Mouse (Mus musculus): Measurements from ENCODE around the gene Syt2. TPM values are rescaled to one million over a fixed set of nuclear protein-coding genes. Genes with fewer than 3 reads are reported as not detected.

The Syt2 gene
- polyA plus RNA-seq, 2 experiments = 0.04 TPM; not detected in 1

DNA sequence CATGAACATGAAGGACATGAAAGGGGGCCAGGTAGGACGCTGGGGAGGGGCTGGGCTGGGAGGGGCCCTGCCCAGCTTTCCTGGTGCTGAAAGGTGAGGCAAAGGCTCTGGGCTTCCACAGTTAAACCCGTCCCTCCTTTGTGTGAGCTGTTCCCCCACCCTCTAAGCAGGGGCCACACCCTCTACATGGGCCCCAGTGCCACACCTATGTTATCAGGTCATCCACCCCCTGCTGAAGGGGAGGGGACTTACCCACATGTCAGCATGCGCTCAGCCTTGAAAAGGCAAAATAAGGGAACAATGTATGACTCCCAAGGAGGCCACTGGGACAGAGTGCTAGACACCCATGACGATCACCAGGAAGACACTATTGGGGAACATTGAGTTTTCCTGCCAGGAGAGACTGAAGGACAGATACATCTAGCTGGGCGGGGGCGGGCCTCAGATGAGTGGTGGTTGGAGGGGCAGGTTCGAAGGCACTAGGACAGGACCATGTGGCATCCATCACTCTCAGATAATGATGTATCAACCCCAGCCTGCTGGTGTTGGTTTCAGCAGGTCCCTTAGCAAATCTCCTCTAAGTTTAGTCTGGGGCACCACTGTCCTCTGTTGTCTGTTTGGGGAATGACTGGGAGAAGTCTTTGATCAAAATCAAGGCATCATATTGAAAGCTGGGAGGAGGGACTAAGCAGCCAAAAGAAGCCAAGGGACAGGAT lies 95.6 kb downstream of the Syt2 start:
- no peaks in the 10 kb centered on the region for H3K36me3 ChIP-seq (replicated peaks; ENCODE audit: control insufficient read depth, insufficient read depth, low read depth)
- peak; percentile 98 for ATAC-seq (ENCODE audit: insufficient read depth)
- WGBS (ENCODE audit: insufficient replicate concordance) = 17% methylated on average over 7 of the region's 7 CpGs
- H3K4me1 ChIP-seq (replicated peaks; ENCODE audit: control insufficient read depth in 2 of 2, insufficient read depth in 2 of 2, low read length in 1 of 2) = peaks cover 20 to 25% of the 10 kb centered on the region in 2 experiments
- H3K9ac ChIP-seq (replicated peaks) = no peak overlapping the region; the same call in 1 of the 2 replicates
- H3K4me3 ChIP-seq (ENCODE audit: insufficient read depth in 1 of 2, low read depth in 2 of 2, low read length in 2 of 2) = 0 out of 4 replicates have a peak overlapping the region, but pooled peaks of 1 of the 2 experiments have one; percentile 0
- no peaks in the 10 kb centered on the region for H3K27me3 ChIP-seq (ENCODE audit: control insufficient read depth, insufficient read depth, low read length)
- DNase-seq (ENCODE audit: low read depth in 3 of 3, low spot score in 3 of 3) = peak; percentile 67 to 69 (median 68)
- H3K9me3 ChIP-seq (ENCODE audit: control insufficient read depth, low read length) = no peaks in the 10 kb centered on the region
- TF ChIP-seq EP300 (IDR thresholded peaks at IDR 0.05; ENCODE audit: low read depth) (peak; percentile 56), CTCF (IDR thresholded peaks at IDR 0.05; ENCODE audit: low read depth) (peak; percentile 43)
- H3K27ac ChIP-seq = peak overlapping the region; percentile 63
- peak overlapping the region; percentile 60 for H3K4me2 ChIP-seq (ENCODE audit: low read depth)

DNA sequence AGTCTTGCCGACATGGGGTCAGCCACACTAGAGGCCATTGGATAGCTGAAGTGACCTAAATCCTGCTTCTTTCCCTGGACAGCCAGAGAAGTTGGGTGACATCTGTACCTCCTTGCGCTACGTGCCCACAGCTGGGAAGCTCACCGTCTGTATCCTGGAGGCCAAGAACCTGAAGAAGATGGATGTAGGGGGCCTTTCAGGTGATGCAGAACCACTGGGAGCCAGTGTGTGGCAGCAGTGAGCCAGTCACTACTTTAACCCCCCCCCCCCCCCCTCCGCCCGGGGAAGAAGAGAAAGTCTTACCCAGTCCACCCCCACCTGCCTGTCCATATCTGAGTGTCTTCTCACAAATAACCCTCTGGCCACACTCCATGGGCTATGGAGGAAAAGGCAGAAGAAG lies 99.2 kb downstream of the Syt2 start:
- Histone ChIP-seq H3K4me2 (ENCODE audit: low read depth) (no peak overlapping the region), H3K4me1 (replicated peaks; ENCODE audit: control insufficient read depth in 2 of 2, insufficient read depth in 2 of 2, low read length in 1 of 2) (peaks cover 23 to 33% of the 10 kb centered on the region in 2 experiments), H3K36me3 (replicated peaks; ENCODE audit: control insufficient read depth, insufficient read depth, low read depth) (no peaks in the 10 kb centered on the region), H3K9ac (replicated peaks) (no peak overlapping the region), H3K4me3 (ENCODE audit: insufficient read depth in 1 of 2, low read depth in 2 of 2, low read length in 2 of 2) (no peak overlapping the region), H3K9me3 (ENCODE audit: control insufficient read depth, low read length) (no peaks in the 10 kb centered on the region), H3K27ac (no peak overlapping the region), H3K27me3 (ENCODE audit: control insufficient read depth, insufficient read depth, low read length) (no peaks in the 10 kb centered on the region)
- ATAC-seq (ENCODE audit: insufficient read depth) (no peak), DNase-seq (ENCODE audit: low read depth in 3 of 3, low spot score in 3 of 3) (peak in 1 of 3 experiments; percentile 16)
- 52% methylated on average over 5 of the region's 6 CpGs for WGBS (ENCODE audit: insufficient replicate concordance)
- TF ChIP-seq EP300 (IDR thresholded peaks at IDR 0.05; ENCODE audit: low read depth) = no peak
- peak; percentile 64 for TF ChIP-seq CTCF (IDR thresholded peaks at IDR 0.05; ENCODE audit: low read depth)

DNA sequence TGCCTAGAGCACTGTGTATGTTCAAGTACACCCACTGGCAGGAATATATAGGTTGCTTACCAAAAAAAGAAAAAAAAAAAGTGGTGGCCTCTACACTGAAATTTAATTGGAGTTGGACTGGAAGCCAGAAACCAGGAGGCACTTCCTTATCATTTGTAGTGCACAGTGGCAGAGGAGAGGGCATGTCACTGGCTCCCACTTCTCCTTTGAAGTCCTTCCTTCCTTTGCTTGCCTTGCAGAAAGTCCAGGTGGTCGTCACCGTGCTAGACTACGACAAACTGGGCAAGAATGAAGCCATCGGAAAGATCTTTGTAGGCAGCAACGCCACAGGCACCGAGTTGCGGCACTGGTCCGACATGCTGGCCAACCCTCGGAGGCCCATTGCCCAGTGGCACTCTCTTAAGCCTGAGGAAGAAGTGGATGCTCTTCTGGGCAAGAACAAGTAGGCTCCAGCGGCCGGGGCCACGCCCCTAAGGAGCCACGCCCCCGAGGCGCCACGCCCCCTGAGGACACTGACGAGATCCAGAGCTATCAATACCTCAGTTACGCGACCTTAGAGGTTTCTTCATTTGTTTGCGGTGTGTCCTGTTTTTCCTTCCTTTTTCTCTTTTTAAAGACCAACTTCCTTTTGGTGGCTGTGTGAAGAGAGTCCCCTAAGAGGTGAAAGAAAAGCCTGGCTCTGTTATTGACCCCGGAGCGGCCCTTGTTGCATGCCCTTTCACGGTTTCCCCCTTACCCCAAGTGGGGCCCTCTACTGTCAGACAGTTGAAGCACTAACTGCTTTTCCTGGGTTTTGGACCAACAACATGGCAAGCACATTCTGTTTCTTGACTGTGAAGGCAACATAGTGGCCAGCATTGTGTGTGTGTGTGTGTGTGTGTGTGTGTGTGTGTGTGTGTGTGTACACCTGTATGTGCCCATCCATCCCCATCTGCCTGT lies 101.0 kb downstream of the Syt2 start:
- Histone ChIP-seq H3K27me3 (ENCODE audit: control insufficient read depth, insufficient read depth, low read length) (no peaks in the 10 kb centered on the region), H3K9ac (replicated peaks) (no peak overlapping the region), H3K36me3 (replicated peaks; ENCODE audit: control insufficient read depth, insufficient read depth, low read depth) (no peaks in the 10 kb centered on the region), H3K4me1 (replicated peaks; ENCODE audit: control insufficient read depth in 2 of 2, insufficient read depth in 2 of 2, low read length in 1 of 2) (peaks cover 9 to 15% of the 10 kb centered on the region in 2 experiments), H3K4me3 (ENCODE audit: insufficient read depth in 1 of 2, low read depth in 2 of 2, low read length in 2 of 2) (peak overlapping the region; percentile 3 to 40), H3K4me2 (ENCODE audit: low read depth) (peak overlapping the region; percentile 47), H3K9me3 (ENCODE audit: control insufficient read depth, low read length) (no peaks in the 10 kb centered on the region), H3K27ac (no peak overlapping the region)
- TF ChIP-seq CTCF (IDR thresholded peaks at IDR 0.05; ENCODE audit: low read depth) (peak; percentile 33), EP300 (IDR thresholded peaks at IDR 0.05; ENCODE audit: low read depth) (no peak)
- ATAC-seq (ENCODE audit: insufficient read depth) (peak; percentile 75), DNase-seq (ENCODE audit: low read depth in 3 of 3, low spot score in 3 of 3) (peak; percentile 60 to 69 (median 61))
- WGBS (ENCODE audit: insufficient replicate concordance) = 8% methylated on average over 23 of the region's 23 CpGs

DNA sequence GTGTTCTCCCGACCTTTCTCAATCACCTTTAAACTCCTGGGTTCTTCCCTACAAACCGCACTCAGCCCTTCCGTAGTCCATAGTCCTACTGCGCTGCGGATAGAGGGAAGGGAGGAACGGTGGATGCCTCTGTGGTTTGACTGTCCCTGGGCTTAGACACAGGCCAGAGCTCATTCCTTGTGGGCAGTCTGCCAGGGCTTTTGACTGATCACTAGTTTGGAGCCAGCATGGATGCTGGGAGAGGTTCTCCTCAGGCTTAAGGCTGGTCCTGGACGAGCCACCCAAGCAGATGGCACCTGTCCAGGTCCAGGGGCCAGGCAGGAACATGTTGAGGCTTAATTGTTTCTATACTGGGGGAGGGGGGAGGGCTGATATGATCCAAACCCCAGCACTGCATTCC lies 103.4 kb downstream of the Syt2 start:
- no peak for ATAC-seq (ENCODE audit: insufficient read depth)
- H3K4me2 ChIP-seq (ENCODE audit: low read depth) = no peak overlapping the region
- H3K27me3 ChIP-seq (ENCODE audit: control insufficient read depth, insufficient read depth, low read length) = no peaks in the 10 kb centered on the region
- TF ChIP-seq CTCF (IDR thresholded peaks at IDR 0.05; ENCODE audit: low read depth) = no peak
- no peak for TF ChIP-seq EP300 (IDR thresholded peaks at IDR 0.05; ENCODE audit: low read depth)
- H3K4me1 ChIP-seq (replicated peaks; ENCODE audit: control insufficient read depth in 2 of 2, insufficient read depth in 2 of 2, low read length in 1 of 2) = peaks cover 5 to 8% of the 10 kb centered on the region in 2 experiments; a peak in 3 of 4 replicates
- no peak overlapping the region for H3K27ac ChIP-seq
- no peaks in the 10 kb centered on the region for H3K9me3 ChIP-seq (ENCODE audit: control insufficient read depth, low read length)
- DNase-seq (ENCODE audit: low read depth in 3 of 3, low spot score in 3 of 3) = no peak
- WGBS (ENCODE audit: insufficient replicate concordance) = 74% methylated on average over 7 of the region's 7 CpGs
- H3K4me3 ChIP-seq (ENCODE audit: insufficient read depth in 1 of 2, low read depth in 2 of 2, low read length in 2 of 2) = no peak overlapping the region
- no peak overlapping the region for H3K9ac ChIP-seq (replicated peaks)
- H3K36me3 ChIP-seq (replicated peaks; ENCODE audit: control insufficient read depth, insufficient read depth, low read depth) = no peaks in the 10 kb centered on the region

DNA sequence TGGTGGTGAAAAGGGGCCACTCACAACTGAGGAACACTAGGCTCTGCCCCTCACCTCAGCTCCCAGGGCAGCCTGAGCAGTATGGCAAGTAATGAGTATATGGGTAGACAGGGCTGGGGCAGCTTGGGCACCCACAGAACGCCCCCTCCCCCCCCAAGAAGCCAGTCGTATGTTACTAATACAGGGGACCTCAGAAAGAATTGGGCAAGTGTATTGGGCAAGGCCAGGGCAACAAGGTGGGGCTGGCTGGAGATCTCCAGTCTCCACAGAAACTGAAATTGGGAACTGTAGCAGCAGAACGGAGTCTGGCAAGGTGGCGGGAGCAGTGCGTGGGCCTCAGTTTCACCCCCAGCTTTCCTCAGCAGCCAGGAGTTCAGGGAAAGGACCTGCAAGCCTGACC lies 106.0 kb downstream of the Syt2 start:
- Histone ChIP-seq H3K4me1 (replicated peaks; ENCODE audit: control insufficient read depth in 2 of 2, insufficient read depth in 2 of 2, low read length in 1 of 2) (peaks cover under 1 to 5% of the 10 kb centered on the region in 2 experiments; a peak in 3 of 4 replicates), H3K9ac (replicated peaks) (no peak overlapping the region), H3K4me2 (ENCODE audit: low read depth) (no peak overlapping the region), H3K9me3 (ENCODE audit: control insufficient read depth, low read length) (no peaks in the 10 kb centered on the region), H3K4me3 (ENCODE audit: insufficient read depth in 1 of 2, low read depth in 2 of 2, low read length in 2 of 2) (no peak overlapping the region), H3K27me3 (ENCODE audit: control insufficient read depth, insufficient read depth, low read length) (no peaks in the 10 kb centered on the region), H3K27ac (no peak overlapping the region), H3K36me3 (replicated peaks; ENCODE audit: control insufficient read depth, insufficient read depth, low read depth) (no peaks in the 10 kb centered on the region)
- 58% methylated on average over 5 of the region's 5 CpGs for WGBS (ENCODE audit: insufficient replicate concordance)
- TF ChIP-seq CTCF (IDR thresholded peaks at IDR 0.05; ENCODE audit: low read depth) (no peak), EP300 (IDR thresholded peaks at IDR 0.05; ENCODE audit: low read depth) (no peak)
- ATAC-seq (ENCODE audit: insufficient read depth) (no peak), DNase-seq (ENCODE audit: low read depth in 3 of 3, low spot score in 3 of 3) (no peak)

All from liver, embryonic 14.5 days (tissue).